Mouse (Mus musculus): ENCODE measurements around the gene Hpf1. TPM values are rescaled to one million over a fixed set of nuclear protein-coding genes. Genes with fewer than 3 reads are reported as not detected.

The Hpf1 gene
- polyA plus RNA-seq, 1 experiment from 2014 or later, result 85.4 TPM

- no peaks in the 10 kb centered on the region for H3K36me3 ChIP-seq (ENCODE audit: control insufficient read depth, insufficient read depth, low read length)
- no peaks in the 10 kb centered on the region for H3K4me1 ChIP-seq (ENCODE audit: control insufficient read depth, insufficient read depth, low read length)
- peak; percentile 81 for DNase-seq (ENCODE audit: low spot score)
- no peaks in the 10 kb centered on the region for H3K9me3 ChIP-seq (ENCODE audit: control insufficient read depth, low read length)
- H3K27ac ChIP-seq (replicated peaks; ENCODE audit: low read depth, low read length), result no peak overlapping the region
- ATAC-seq (ENCODE audit: low read depth), result no peak
- H3K4me2 ChIP-seq (ENCODE audit: low read depth, low read length), result no peak overlapping the region
- no peaks in the 10 kb centered on the region for H3K27me3 ChIP-seq (replicated peaks; ENCODE audit: control insufficient read depth, insufficient read depth, low read length)
- 32% methylated on average over 3 of the region's 3 CpGs for WGBS
- H3K4me3 ChIP-seq (ENCODE audit: low read depth, low read length), result no peak overlapping the region
- no peak overlapping the region for H3K9ac ChIP-seq (ENCODE audit: low read depth, low read length)
These were observed 24.6 kb upstream of the Hpf1 start for GRCm38 (mm10) chr8:60865504-60866114.

GRCm38 (mm10) chr8:60867468-60868115 lies 22.6 kb upstream of the Hpf1 start:
- ATAC-seq (ENCODE audit: low read depth) (no peak), DNase-seq (ENCODE audit: low spot score) (no peak)
- H3K4me3 ChIP-seq (ENCODE audit: low read depth, low read length), result no peak overlapping the region
- H3K4me2 ChIP-seq (ENCODE audit: low read depth, low read length), result no peak overlapping the region
- no peaks in the 10 kb centered on the region for H3K36me3 ChIP-seq (ENCODE audit: control insufficient read depth, insufficient read depth, low read length)
- H3K27ac ChIP-seq (replicated peaks; ENCODE audit: low read depth, low read length), result no peak overlapping the region
- H3K9me3 ChIP-seq (ENCODE audit: control insufficient read depth, low read length), result no peaks in the 10 kb centered on the region
- H3K4me1 ChIP-seq (ENCODE audit: control insufficient read depth, insufficient read depth, low read length), result no peaks in the 10 kb centered on the region
- no peak overlapping the region for H3K9ac ChIP-seq (ENCODE audit: low read depth, low read length)
- 82% methylated on average over 4 of the region's 4 CpGs for WGBS
- no peaks in the 10 kb centered on the region for H3K27me3 ChIP-seq (replicated peaks; ENCODE audit: control insufficient read depth, insufficient read depth, low read length)

- H3K4me2 ChIP-seq (ENCODE audit: low read depth, low read length), result no peak overlapping the region
These were observed 21.8 kb upstream of the Hpf1 start for GRCm38 (mm10) chr8:60868236-60868965.

GRCm38 (mm10) chr8:60869761-60870160 lies 20.5 kb upstream of the Hpf1 start:
- Histone ChIP-seq H3K4me3 (ENCODE audit: low read depth, low read length) (no peak overlapping the region), H3K4me1 (ENCODE audit: control insufficient read depth, insufficient read depth, low read length) (no peaks in the 10 kb centered on the region), H3K27ac (replicated peaks; ENCODE audit: low read depth, low read length) (no peak overlapping the region), H3K27me3 (replicated peaks; ENCODE audit: control insufficient read depth, insufficient read depth, low read length) (no peaks in the 10 kb centered on the region), H3K36me3 (ENCODE audit: control insufficient read depth, insufficient read depth, low read length) (no peaks in the 10 kb centered on the region), H3K9ac (ENCODE audit: low read depth, low read length) (no peak overlapping the region), H3K9me3 (ENCODE audit: control insufficient read depth, low read length) (no peaks in the 10 kb centered on the region), H3K4me2 (ENCODE audit: low read depth, low read length) (no peak overlapping the region)
- DNase-seq (ENCODE audit: low spot score) (no peak), ATAC-seq (ENCODE audit: low read depth) (no peak)
- 93% methylated on average over 2 of the region's 2 CpGs for WGBS

More at GRCm38 (mm10) chr8:60868236-60868965, 21.8 kb upstream of the Hpf1 start:
- WGBS, result 92% methylated on average over 4 of the region's 4 CpGs
- Histone ChIP-seq H3K4me3 (ENCODE audit: low read depth, low read length) (no peak overlapping the region), H3K4me1 (ENCODE audit: control insufficient read depth, insufficient read depth, low read length) (no peaks in the 10 kb centered on the region), H3K27ac (replicated peaks; ENCODE audit: low read depth, low read length) (no peak overlapping the region), H3K36me3 (ENCODE audit: control insufficient read depth, insufficient read depth, low read length) (no peaks in the 10 kb centered on the region), H3K27me3 (replicated peaks; ENCODE audit: control insufficient read depth, insufficient read depth, low read length) (no peaks in the 10 kb centered on the region), H3K9ac (ENCODE audit: low read depth, low read length) (no peak overlapping the region), H3K9me3 (ENCODE audit: control insufficient read depth, low read length) (no peaks in the 10 kb centered on the region)
- ATAC-seq (ENCODE audit: low read depth) (no peak), DNase-seq (ENCODE audit: low spot score) (no peak)

GRCm38 (mm10) chr8:60870231-60871193 lies 19.7 kb upstream of the Hpf1 start:
- Histone ChIP-seq H3K27ac (replicated peaks; ENCODE audit: low read depth, low read length) (no peak overlapping the region), H3K9ac (ENCODE audit: low read depth, low read length) (no peak overlapping the region), H3K4me1 (ENCODE audit: control insufficient read depth, insufficient read depth, low read length) (no peaks in the 10 kb centered on the region), H3K4me3 (ENCODE audit: low read depth, low read length) (no peak overlapping the region), H3K27me3 (replicated peaks; ENCODE audit: control insufficient read depth, insufficient read depth, low read length) (no peaks in the 10 kb centered on the region), H3K9me3 (ENCODE audit: control insufficient read depth, low read length) (no peaks in the 10 kb centered on the region), H3K4me2 (ENCODE audit: low read depth, low read length) (no peak overlapping the region), H3K36me3 (ENCODE audit: control insufficient read depth, insufficient read depth, low read length) (no peaks in the 10 kb centered on the region)
- DNase-seq (ENCODE audit: low spot score), result no peak
- no peak for ATAC-seq (ENCODE audit: low read depth)
- WGBS, result 77% methylated on average over 13 of the region's 13 CpGs

- Histone ChIP-seq H3K4me3 (ENCODE audit: low read depth, low read length) (no peak overlapping the region), H3K36me3 (ENCODE audit: control insufficient read depth, insufficient read depth, low read length) (no peaks in the 10 kb centered on the region), H3K4me2 (ENCODE audit: low read depth, low read length) (no peak overlapping the region), H3K9me3 (ENCODE audit: control insufficient read depth, low read length) (no peaks in the 10 kb centered on the region), H3K27me3 (replicated peaks; ENCODE audit: control insufficient read depth, insufficient read depth, low read length) (no peaks in the 10 kb centered on the region), H3K9ac (ENCODE audit: low read depth, low read length) (no peak overlapping the region), H3K27ac (replicated peaks; ENCODE audit: low read depth, low read length) (no peak overlapping the region), H3K4me1 (ENCODE audit: control insufficient read depth, insufficient read depth, low read length) (no peaks in the 10 kb centered on the region)
- ATAC-seq (ENCODE audit: low read depth), result no peak
- WGBS, result 67% methylated on average over 2 of the region's 2 CpGs
- DNase-seq (ENCODE audit: low spot score), result no peak
These were observed 11.6 kb upstream of the Hpf1 start for GRCm38 (mm10) chr8:60878617-60879016.

GRCm38 (mm10) chr8:60883419-60884137 lies 6.6 kb upstream of the Hpf1 start:
- no peak overlapping the region for H3K27ac ChIP-seq (replicated peaks; ENCODE audit: low read depth, low read length)
- no peaks in the 10 kb centered on the region for H3K36me3 ChIP-seq (ENCODE audit: control insufficient read depth, insufficient read depth, low read length)
- no peak for ATAC-seq (ENCODE audit: low read depth)
- no peaks in the 10 kb centered on the region for H3K9me3 ChIP-seq (ENCODE audit: control insufficient read depth, low read length)
- no peak overlapping the region for H3K4me2 ChIP-seq (ENCODE audit: low read depth, low read length)
- no peak overlapping the region for H3K4me3 ChIP-seq (ENCODE audit: low read depth, low read length)
- WGBS, result 74% methylated on average over 4 of the region's 4 CpGs
- H3K9ac ChIP-seq (ENCODE audit: low read depth, low read length), result no peak overlapping the region
- no peak for DNase-seq (ENCODE audit: low spot score)
- no peaks in the 10 kb centered on the region for H3K27me3 ChIP-seq (replicated peaks; ENCODE audit: control insufficient read depth, insufficient read depth, low read length)
- no peaks in the 10 kb centered on the region for H3K4me1 ChIP-seq (ENCODE audit: control insufficient read depth, insufficient read depth, low read length)

- DNase-seq (ENCODE audit: low spot score) (peak; percentile 52), ATAC-seq (ENCODE audit: low read depth) (no peak)
- Histone ChIP-seq H3K4me2 (ENCODE audit: low read depth, low read length) (no peak overlapping the region), H3K9ac (ENCODE audit: low read depth, low read length) (no peak overlapping the region), H3K9me3 (ENCODE audit: control insufficient read depth, low read length) (no peaks in the 10 kb centered on the region), H3K4me1 (ENCODE audit: control insufficient read depth, insufficient read depth, low read length) (peaks cover 10% of the 10 kb centered on the region), H3K27me3 (replicated peaks; ENCODE audit: control insufficient read depth, insufficient read depth, low read length) (no peaks in the 10 kb centered on the region), H3K4me3 (ENCODE audit: low read depth, low read length) (no peak overlapping the region), H3K27ac (replicated peaks; ENCODE audit: low read depth, low read length) (no peak overlapping the region), H3K36me3 (ENCODE audit: control insufficient read depth, insufficient read depth, low read length) (no peaks in the 10 kb centered on the region)
- 47% methylated on average over 6 of the region's 6 CpGs for WGBS
These were observed 3.5 kb upstream of the Hpf1 start for GRCm38 (mm10) chr8:60886736-60887135.

Data from embryonic facial prominence, embryonic 14.5 days (tissue).